ENCODE assay signal across 11 mouse cellular contexts in the genomic region with DNA sequence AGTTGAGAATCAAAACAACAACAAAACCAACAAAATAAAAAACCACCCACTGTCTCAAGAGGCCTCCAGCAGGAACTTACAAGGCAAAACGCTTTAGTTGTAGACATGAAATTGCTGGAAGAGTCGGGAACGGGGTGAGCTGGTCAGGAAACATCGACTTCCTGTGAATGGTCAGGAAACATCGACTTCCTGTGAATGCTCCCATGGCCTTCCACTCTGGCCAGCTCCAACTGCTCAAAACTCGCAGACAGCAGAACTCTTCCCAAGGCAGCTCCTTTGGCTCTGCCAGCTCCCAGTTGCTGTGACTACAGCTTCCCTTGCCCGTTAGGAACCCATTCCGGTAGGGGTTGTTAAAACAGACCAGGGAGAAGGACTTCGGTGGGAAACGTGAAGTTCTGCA.
DNase-seq lines count a peak whose midpoint lies in the region; ATAC-seq and TF ChIP-seq lines count a peak whose summit lies in the region.
"Had no signal": no experiment of that assay in that cellular context is flagged by ENCODE, and none has a peak within 500 bp of the region (broad histone marks: within the 10 kb centered on the region; RNA-seq: fewer than 3 reads in every experiment).

No protein-coding gene starts in this region.

- no peak for TF ChIP-seq POLR2A in kidney, adult 2 months (IDR thresholded peaks at IDR 0.05; ENCODE audit: low read depth, low read length)

- H3K36me3 ChIP-seq in megakaryocyte, embryonic 14.5 days (replicated peaks; ENCODE audit: low read length) = no peaks in the 10 kb centered on the region
- no peaks in the 10 kb centered on the region for H3K36me3 ChIP-seq in kidney, adult 2 months (ENCODE audit: control insufficient read depth, insufficient read depth, low read length)
- H3K36me3 ChIP-seq: embryonic facial prominence, embryonic 12.5 days; neural tube, embryonic 13.5 days had no signal

- peak; percentile 7 for DNase-seq in adrenal gland, postnatal 10 days
- DNase-seq in adrenal gland, postnatal 4 days (ENCODE audit: low spot score in 2 of 2) = no peak
- DNase-seq in kidney, adult 2 months = peak; percentile 44
- DNase-seq in yolk sac, embryonic 10.5 days (ENCODE audit: low spot score) = peak; percentile 14
- no peak for DNase-seq in cerebellum, adult 8-10 months
- no peak for DNase-seq in left cerebral cortex, postnatal 10 days (ENCODE audit: extremely low spot score in 1 of 2, low spot score in 2 of 2)

- intact Hi-C loops in left cerebral cortex, postnatal 10 days (cut with DNase I) = no loop called here

- 54% methylated on average over 10 of the region's 10 CpGs for WGBS in kidney, adult 2 months

- no peak for ATAC-seq in megakaryocyte, adult 5-6 weeks (ENCODE audit: poor library complexity, severe bottlenecking)

- H3K4me1 ChIP-seq in megakaryocyte, embryonic 14.5 days = peaks cover 15% of the 10 kb centered on the region
- H3K4me1 ChIP-seq in kidney, adult 2 months (ENCODE audit: control insufficient read depth, insufficient read depth, low read length) = 0 out of 2 replicates have a peak, but pooled peaks cover 3% of the 10 kb centered on the region

- no peak for TF ChIP-seq CTCF in kidney, adult 2 months (conservative IDR thresholded peaks at IDR 0.05; ENCODE audit: insufficient read depth, insufficient read length, low read depth, low read length)

- H3K27me3 ChIP-seq in megakaryocyte, embryonic 14.5 days (replicated peaks) = no peaks in the 10 kb centered on the region
- H3K27me3 ChIP-seq in kidney, adult 2 months (replicated peaks; ENCODE audit: control insufficient read depth, insufficient read depth, low read length) = no peaks in the 10 kb centered on the region
- H3K27me3 ChIP-seq: embryonic facial prominence, embryonic 12.5 days; neural tube, embryonic 13.5 days had no signal

- peaks cover 12% of the 10 kb centered on the region for H3K9me3 ChIP-seq in megakaryocyte, embryonic 14.5 days
- H3K9me3 ChIP-seq: embryonic facial prominence, embryonic 12.5 days; neural tube, embryonic 13.5 days had no signal

- H3K27ac ChIP-seq in kidney, adult 2 months (ENCODE audit: insufficient read depth, low read depth, low read length) = peak overlapping the region; percentile 86
- H3K27ac ChIP-seq: embryonic facial prominence, embryonic 12.5 days; left cerebral cortex, adult 2 months; neural tube, embryonic 13.5 days had no signal

- H3K4me3 ChIP-seq in megakaryocyte, embryonic 14.5 days (replicated peaks) = peak overlapping the region; percentile 53
- no peak overlapping the region for H3K4me3 ChIP-seq in kidney, adult 2 months (ENCODE audit: insufficient read depth, low read depth, low read length)
- H3K4me3 ChIP-seq: embryonic facial prominence, embryonic 12.5 days; left cerebral cortex, adult 2 months; neural tube, embryonic 13.5 days had no signal

Comparison
In these comparisons a context has a peak if more than half of its experiments do, and no peak if none do; other contexts are left out.
1. DNase-seq: peak in adrenal gland, postnatal 10 days (single experiment), kidney, adult 2 months (single experiment) and yolk sac, embryonic 10.5 days (single experiment); none in adrenal gland, postnatal 4 days (0 of 2), cerebellum, adult 8-10 months (single experiment) and left cerebral cortex, postnatal 10 days (0 of 2).